Mouse (Mus musculus): ENCODE measurements at regions not wholly inside any gene's neighbourhood (a gene's known extent, or its start where the extent isn't known, plus 50 kb on each side); places are given as distances from the start of the nearest gene placed in this dataset.

DNA sequence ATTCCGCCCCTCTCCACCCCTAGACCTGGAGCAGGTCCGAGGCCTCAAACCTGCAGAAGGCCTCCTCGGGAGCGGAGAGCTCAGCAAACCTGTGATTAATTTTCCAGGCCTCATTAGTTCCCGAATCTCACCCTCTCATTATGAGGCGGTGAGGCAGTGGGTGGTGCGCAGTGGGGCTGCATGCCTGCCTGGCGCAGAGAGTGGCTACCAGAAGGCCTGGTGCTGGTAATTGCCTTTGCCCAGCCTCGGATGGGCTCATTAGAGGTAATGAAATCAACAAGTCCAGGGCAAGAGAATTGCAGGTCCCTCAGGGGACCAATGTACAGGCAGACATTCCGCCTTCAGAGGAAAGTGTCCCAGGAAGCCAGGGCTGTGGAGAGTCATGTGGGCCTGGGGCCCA, 322.0 kb upstream of the Rtl1 start:
- TF ChIP-seq CTCF (IDR thresholded peaks at IDR 0.05; ENCODE audit: control insufficient read depth, insufficient read depth, low read length) (no peak), POLR2A (IDR thresholded peaks at IDR 0.05; ENCODE audit: borderline replicate concordance, control insufficient read depth, low read depth, low read length) (no peak)

Data from bone marrow, adult 2 months (tissue).